In the genomic region with DNA sequence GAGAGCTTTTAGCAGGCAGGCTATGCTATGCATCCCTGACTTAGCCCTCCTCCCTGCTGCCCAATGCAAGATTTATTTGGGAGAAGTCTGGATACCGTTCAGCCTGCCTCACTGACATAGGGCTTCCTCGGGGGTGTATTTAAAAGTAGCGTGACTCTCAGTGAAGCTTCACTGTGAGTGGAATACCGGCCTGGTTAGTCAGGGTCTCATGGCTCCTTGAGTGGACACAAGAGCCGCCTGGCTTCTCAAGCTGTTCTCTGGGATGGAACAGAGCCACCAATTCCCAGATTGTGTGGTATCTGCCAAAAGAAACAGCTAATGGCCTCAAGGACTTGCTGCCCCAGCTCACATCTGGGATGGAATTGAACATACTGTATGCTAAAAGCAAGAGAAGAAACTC, we compare ENCODE assay signal across 18 mouse cellular contexts. TPM values are rescaled to one million over a fixed set of nuclear protein-coding genes. Genes with fewer than 3 reads are reported as not detected.
DNase-seq lines count a peak whose midpoint lies in the region; ATAC-seq and TF ChIP-seq lines count a peak whose summit lies in the region.
"Had no signal": no experiment of that assay in that cellular context is flagged by ENCODE, and none has a peak within 500 bp of the region (broad histone marks: within the 10 kb centered on the region; RNA-seq: fewer than 3 reads in every experiment).

No protein-coding gene starts in this region.

- no peak overlapping the region for H3K4me3 ChIP-seq in heart, embryonic 11.5 days (ENCODE audit: low read depth, low read length)
- H3K4me3 ChIP-seq: erythroblast, embryonic 14.5 days; heart, embryonic 10.5 days; hindbrain, embryonic 12.5 days; limb, embryonic 13.5 days; liver, embryonic 15.5 days; midbrain, embryonic 13.5 days had no signal

- H3K4me2 ChIP-seq in heart, embryonic 11.5 days = no peak overlapping the region
- H3K4me2 ChIP-seq: hindbrain, embryonic 12.5 days; limb, embryonic 13.5 days; liver, embryonic 15.5 days; midbrain, embryonic 13.5 days had no signal

- no peak for ATAC-seq in cerebellum, adult (ENCODE audit: insufficient number of reproducible peaks, low FRiP score, low TSS enrichment)
- ATAC-seq in heart, embryonic 11.5 days (replicated peaks; ENCODE audit: insufficient number of reproducible peaks, low FRiP score, low TSS enrichment) = no peak
- ATAC-seq in Patski = peak; percentile 65
- ATAC-seq: forebrain, embryonic 16.5 days; intestine, embryonic 16.5 days; midbrain, embryonic 13.5 days had no signal

- no peaks in the 10 kb centered on the region for H3K36me3 ChIP-seq in heart, embryonic 11.5 days (ENCODE audit: control insufficient read depth, insufficient read depth, low read length)
- H3K36me3 ChIP-seq: heart, embryonic 10.5 days; hindbrain, embryonic 12.5 days; limb, embryonic 13.5 days; liver, embryonic 15.5 days; midbrain, embryonic 13.5 days had no signal

- 69% methylated on average over 5 of the region's 5 CpGs for WGBS in heart, embryonic 11.5 days (ENCODE audit: insufficient replicate concordance)

- H3K4me1 ChIP-seq in heart, embryonic 11.5 days (ENCODE audit: control insufficient read depth, insufficient read depth, low read length) = peaks cover 29% of the 10 kb centered on the region
- H3K4me1 ChIP-seq: liver, embryonic 15.5 days had no signal

- H3K27ac ChIP-seq in heart, embryonic 11.5 days (ENCODE audit: low read depth, low read length) = no peak overlapping the region
- H3K27ac ChIP-seq: heart, embryonic 10.5 days; hindbrain, embryonic 12.5 days; kidney, postnatal 0 days; limb, embryonic 13.5 days; liver, embryonic 15.5 days; midbrain, embryonic 13.5 days had no signal

- no peaks in the 10 kb centered on the region for H3K27me3 ChIP-seq in heart, embryonic 11.5 days (ENCODE audit: control insufficient read depth, insufficient read depth, low read length)
- no peaks in the 10 kb centered on the region for H3K27me3 ChIP-seq in Patski
- H3K27me3 ChIP-seq: hindbrain, embryonic 12.5 days; limb, embryonic 13.5 days; liver, embryonic 15.5 days; midbrain, embryonic 13.5 days had no signal

- POLR2A ChIA-PET in Patski (lab: Charles Lee) = interaction anchor here (0.9 kb wide), 1 partner anchor 74 kb away, joined by 4 read pairs; no protein-coding TSS in a partner anchor

- no peak overlapping the region for H3K9ac ChIP-seq in heart, embryonic 11.5 days (ENCODE audit: low read depth, low read length)
- H3K9ac ChIP-seq: hindbrain, embryonic 12.5 days; limb, embryonic 13.5 days; liver, embryonic 15.5 days; midbrain, embryonic 13.5 days had no signal

- intact Hi-C loops in heart, postnatal 10 days (cut with DNase I) = no loop called here

- DNase-seq in cerebellum, postnatal 14 days = peak; percentile 36 to 45
- peak; percentile 49 to 55 for DNase-seq in heart, postnatal 10 days
- peak; percentile 35 for DNase-seq in lung, postnatal 14 days
- DNase-seq in lung, postnatal 25 days (ENCODE audit: low spot score) = no peak
- DNase-seq in Patski (ENCODE audit: low read depth, low spot score) = peak; percentile 58
- DNase-seq in thymus, adult 18-20 months = no peak
- DNase-seq: cerebellum, postnatal 25 days had no signal

- CTCF ChIA-PET in Patski (lab: Charles Lee) = interaction anchor here (1.2 kb wide), 1 partner anchor 22 kb away, joined by 3 read pairs; no protein-coding TSS in a partner anchor

- TF ChIP-seq CTCF in Patski (IDR thresholded peaks at IDR 0.05) = no peak

- in situ Hi-C loops in Patski (cut with MboI; ENCODE audit: low pct_unique_long_range_greater_than_20kb) = no loop called here

- no peaks in the 10 kb centered on the region for H3K9me3 ChIP-seq in heart, embryonic 11.5 days (replicated peaks; ENCODE audit: control insufficient read depth, low read length)
- H3K9me3 ChIP-seq: heart, embryonic 10.5 days; hindbrain, embryonic 12.5 days; limb, embryonic 13.5 days; liver, embryonic 15.5 days; midbrain, embryonic 13.5 days had no signal

RNA-seq across cellular contexts. Expression of a gene that starts 43.1 kb away (rescaled TPM):
- under 1 TPM; 0.35 to 0.48 TPM for total RNA-seq in heart, postnatal 10 days (2021)
- 0.25 and 0.60 TPM in 2 replicates for polyA plus RNA-seq in heart, embryonic 11.5 days (2014; fragmentation: Nextera tagmentation; extraction: Ambion mirVana)
- polyA plus RNA-seq in Patski (2021) = not detected
- polyA plus RNA-seq: intestine, embryonic 16.5 days had no signal

Comparison
In these comparisons a context has a peak if more than half of its experiments do, and no peak if none do; other contexts are left out.
1. DNase-seq: peak in cerebellum, postnatal 14 days (2 of 2), heart, postnatal 10 days (2 of 2), lung, postnatal 14 days (single experiment) and Patski (single experiment); none in lung, postnatal 25 days (single experiment) and thymus, adult 18-20 months (0 of 2).